Mouse (Mus musculus) embryonic facial prominence, embryonic 14.5 days (tissue): ENCODE data around the gene Macf1. TPM values are rescaled to one million over a fixed set of nuclear protein-coding genes. Genes with fewer than 3 reads are reported as not detected.

Source experiments
- ATAC-seq: fragments of 200-750 bp; cut with Nextera tagmentation; 2 replicates; pipeline ENCODE4 v1.8.0; 2017; ENCODE audit warnings: low read depth, moderate number of reproducible peaks, moderate TSS enrichment
- DNase-seq: peaks from one replicate; pipeline ENCODE4 v3.0.0-alpha.2; 2015; ENCODE audit warnings: low spot score
- H3K27ac ChIP-seq: fragments of 300-500 bp; sonication (generic); replicated peaks from 2 replicates; pipeline ENCODE4 v1.5.1; 2014; ENCODE audit warnings: low read depth, mild to moderate bottlenecking, low read length, moderate library complexity
- H3K27me3 ChIP-seq: fragments of 300-500 bp; sonication (generic); replicated peaks from 2 replicates; pipeline ENCODE4 v1.6.1; 2014; ENCODE audit warnings: low read length; ENCODE audit not compliant: control insufficient read depth, insufficient read depth
- H3K36me3 ChIP-seq: fragments of 300-500 bp; sonication (generic); 2 replicates; pipeline ENCODE4 v1.6.1; 2014; ENCODE audit warnings: low read length, mixed read lengths; ENCODE audit not compliant: control insufficient read depth, insufficient read depth
- H3K4me1 ChIP-seq: fragments of 300-500 bp; sonication (generic); 2 replicates; pipeline ENCODE4 v1.6.1; 2014; ENCODE audit warnings: antibody characterized with exemption, low read length; ENCODE audit not compliant: control insufficient read depth, insufficient read depth
- H3K4me2 ChIP-seq: fragments of 300-500 bp; sonication (generic); 2 replicates; pipeline ENCODE4 v1.6.1; 2014; ENCODE audit warnings: low read depth, mild to moderate bottlenecking, low read length, moderate library complexity, mixed read lengths
- H3K4me3 ChIP-seq: fragments of 300-500 bp; sonication (generic); 2 replicates; pipeline ENCODE4 v1.5.1; 2014; ENCODE audit warnings: low read depth, mild to moderate bottlenecking, low read length
- H3K9ac ChIP-seq: fragments of 300-500 bp; sonication (generic); 2 replicates; pipeline ENCODE4 v1.6.1; 2014; ENCODE audit warnings: low read depth, mild to moderate bottlenecking, low read length, moderate library complexity, mixed read lengths
- H3K9me3 ChIP-seq: fragments of 300-500 bp; sonication (generic); 2 replicates; pipeline ENCODE4 v1.6.1; 2016; ENCODE audit warnings: low read length; ENCODE audit not compliant: control insufficient read depth
- WGBS: fragments of 180-500 bp; shearing (Covaris S2); extraction: QIAGEN DNeasy Blood & Tissue Kit; methylation state at CpG from one replicate; pipeline ENCODE4 v1.1.7; 2014; 5-methylcytosine and 5-hydroxymethylcytosine counted together
- polyA plus RNA-seq: library from polyadenylated mRNA; unstranded; fragments of >200 nt; fragmentation: Nextera tagmentation; extraction: Ambion mirVana; gene quantifications from 2 replicates; pipeline ENCODE4 v1.2.1, GENCODE M21; 2014

The Macf1 gene
- polyA plus RNA-seq, 1 experiment from 2014 or later = 80.5 TPM

- no peak overlapping the region for H3K27ac ChIP-seq
- no peak overlapping the region for H3K4me3 ChIP-seq
- DNase-seq (no peak), ATAC-seq (no peak)
- WGBS = 81% methylated on average over 5 of the region's 5 CpGs
- no peaks in the 10 kb centered on the region for H3K27me3 ChIP-seq
- no peak overlapping the region for H3K9ac ChIP-seq
- peaks cover 4% of the 10 kb centered on the region; the same call in 1 of the 2 replicates for H3K4me1 ChIP-seq
- H3K36me3 ChIP-seq = peaks cover 82% of the 10 kb centered on the region
- H3K9me3 ChIP-seq = no peaks in the 10 kb centered on the region
- no peak overlapping the region for H3K4me2 ChIP-seq
These were observed 286.3 kb downstream of the Macf1 start for GRCm38 (mm10) chr4:123397643-123398434.

- no peaks in the 10 kb centered on the region for H3K9me3 ChIP-seq
- no peak overlapping the region for H3K9ac ChIP-seq
- no peaks in the 10 kb centered on the region for H3K27me3 ChIP-seq
- H3K4me1 ChIP-seq = no peaks in the 10 kb centered on the region
- DNase-seq (no peak), ATAC-seq (no peak)
- WGBS = 86% methylated on average over 8 of the region's 8 CpGs
- no peak overlapping the region for H3K27ac ChIP-seq
- no peak overlapping the region for H3K4me3 ChIP-seq
- H3K36me3 ChIP-seq = peaks cover 90% of the 10 kb centered on the region
- H3K4me2 ChIP-seq = no peak overlapping the region
These were observed 287.1 kb downstream of the Macf1 start for GRCm38 (mm10) chr4:123397049-123397448.

- H3K36me3 ChIP-seq = peaks cover 93% of the 10 kb centered on the region
- H3K9ac ChIP-seq = no peak overlapping the region
- H3K4me2 ChIP-seq = no peak overlapping the region
- ATAC-seq (no peak), DNase-seq (no peak)
- no peaks in the 10 kb centered on the region for H3K4me1 ChIP-seq
- no peak overlapping the region for H3K4me3 ChIP-seq
- 98% methylated on average over 2 of the region's 2 CpGs for WGBS
- H3K27ac ChIP-seq = no peak overlapping the region
- H3K9me3 ChIP-seq = no peaks in the 10 kb centered on the region
- no peaks in the 10 kb centered on the region for H3K27me3 ChIP-seq
These were observed 288.6 kb downstream of the Macf1 start for GRCm38 (mm10) chr4:123395435-123396000.

- ATAC-seq = no peak
These were observed 289.3 kb downstream of the Macf1 start for GRCm38 (mm10) chr4:123394878-123395277.

GRCm38 (mm10) chr4:123394269-123394668 lies 289.9 kb downstream of the Macf1 start:
- 88% methylated on average over 1 of the region's 1 CpGs for WGBS
- ATAC-seq (no peak), DNase-seq (no peak)

More at GRCm38 (mm10) chr4:123394878-123395277, 289.3 kb downstream of the Macf1 start:
- no peak overlapping the region for H3K4me2 ChIP-seq
- no peaks in the 10 kb centered on the region for H3K27me3 ChIP-seq
- peaks cover 95% of the 10 kb centered on the region for H3K36me3 ChIP-seq
- no peak overlapping the region for H3K9ac ChIP-seq
- no peak for DNase-seq
- WGBS = 90% methylated on average over 5 of the region's 5 CpGs
- no peak overlapping the region for H3K4me3 ChIP-seq
- H3K9me3 ChIP-seq = no peaks in the 10 kb centered on the region
- no peaks in the 10 kb centered on the region for H3K4me1 ChIP-seq
- no peak overlapping the region for H3K27ac ChIP-seq

GRCm38 (mm10) chr4:123393004-123393403 lies 291.2 kb downstream of the Macf1 start:
- Histone ChIP-seq H3K4me1 (no peaks in the 10 kb centered on the region), H3K27ac (no peak overlapping the region), H3K4me3 (no peak overlapping the region), H3K9ac (no peak overlapping the region), H3K27me3 (no peaks in the 10 kb centered on the region), H3K4me2 (no peak overlapping the region), H3K9me3 (no peaks in the 10 kb centered on the region), H3K36me3 (peaks cover 98% of the 10 kb centered on the region)
- no peak for ATAC-seq
- no peak for DNase-seq
- WGBS = 77% methylated on average over 3 of the region's 3 CpGs

More at GRCm38 (mm10) chr4:123394269-123394668, 289.9 kb downstream of the Macf1 start:
- H3K27ac ChIP-seq = no peak overlapping the region
- no peak overlapping the region for H3K9ac ChIP-seq
- H3K9me3 ChIP-seq = no peaks in the 10 kb centered on the region
- no peaks in the 10 kb centered on the region for H3K27me3 ChIP-seq
- H3K36me3 ChIP-seq = peaks cover 96% of the 10 kb centered on the region
- no peaks in the 10 kb centered on the region for H3K4me1 ChIP-seq
- no peak overlapping the region for H3K4me2 ChIP-seq
- no peak overlapping the region for H3K4me3 ChIP-seq

- Histone ChIP-seq H3K4me3 (no peak overlapping the region), H3K27me3 (no peaks in the 10 kb centered on the region), H3K4me1 (no peaks in the 10 kb centered on the region), H3K27ac (no peak overlapping the region), H3K36me3 (peaks cover 98% of the 10 kb centered on the region), H3K9ac (no peak overlapping the region), H3K4me2 (no peak overlapping the region), H3K9me3 (no peaks in the 10 kb centered on the region)
- WGBS = 100% methylated on average over 1 of the region's 1 CpGs
- ATAC-seq (no peak), DNase-seq (no peak)
These were observed 292.0 kb downstream of the Macf1 start for GRCm38 (mm10) chr4:123392187-123392586.

GRCm38 (mm10) chr4:123385028-123385427 lies 299.1 kb downstream of the Macf1 start:
- ATAC-seq (no peak), DNase-seq (no peak)
- Histone ChIP-seq H3K36me3 (peaks cover 98% of the 10 kb centered on the region), H3K4me2 (no peak overlapping the region), H3K27me3 (no peaks in the 10 kb centered on the region), H3K9me3 (no peaks in the 10 kb centered on the region), H3K4me1 (no peaks in the 10 kb centered on the region), H3K9ac (no peak overlapping the region), H3K27ac (no peak overlapping the region), H3K4me3 (no peak overlapping the region)
- 69% methylated on average over 1 of the region's 1 CpGs for WGBS
